Mouse (Mus musculus) C2C12 (cell line): Measurements from ENCODE around the gene Aox3. TPM values are rescaled to one million over a fixed set of nuclear protein-coding genes. Genes with fewer than 3 reads are reported as not detected.

Source experiments
- H3K27me3 ChIP-seq: one replicate; pipeline ENCODE4 v1.6.1; 2011; ENCODE audit not compliant: control insufficient read depth, insufficient read depth, insufficient read length
- H3K36me3 ChIP-seq: one replicate; pipeline ENCODE4 v1.6.1; 2011; ENCODE audit not compliant: control insufficient read depth, insufficient read depth
- H3K4me3 ChIP-seq: one replicate; pipeline ENCODE4 v1.5.1; 2011; ENCODE audit warnings: mild to moderate bottlenecking, control low read depth; ENCODE audit not compliant: poor library complexity, insufficient read depth, severe bottlenecking
- H3K79me2 ChIP-seq: one replicate; pipeline ENCODE4 v1.6.1; 2011; ENCODE audit not compliant: control insufficient read depth, insufficient read depth
- H3K79me3 ChIP-seq: one replicate; pipeline ENCODE4 v1.6.1; 2011; ENCODE audit warnings: low read depth, control low read depth
- H3ac ChIP-seq: one replicate; pipeline ENCODE3; 2011; ENCODE audit warnings: low read depth; ENCODE audit not compliant: control insufficient read depth, insufficient read length
- CEBPB ChIP-seq: IDR thresholded peaks from one replicate; pipeline ENCODE4 v1.6.1; 2011; ENCODE audit warnings: low read depth, mild to moderate bottlenecking, control low read depth, moderate library complexity
- CTCF ChIP-seq: IDR thresholded peaks from one replicate; pipeline ENCODE4 v1.5.1; 2011; ENCODE audit not compliant: control insufficient read depth, insufficient read depth, insufficient read length
- FOSL1 ChIP-seq: IDR thresholded peaks from one replicate; pipeline ENCODE4 v1.8.0; 2011; ENCODE audit warnings: mild to moderate bottlenecking, low read length; ENCODE audit not compliant: poor library complexity, insufficient read depth, severe bottlenecking
- MAX ChIP-seq: IDR thresholded peaks from one replicate; pipeline ENCODE4 v1.6.1; 2011; ENCODE audit warnings: mild to moderate bottlenecking, control low read depth
- MYOD1 ChIP-seq: IDR thresholded peaks from one replicate; pipeline ENCODE4 v1.6.1; 2011; ENCODE audit warnings: low read depth; ENCODE audit not compliant: control insufficient read depth, insufficient read length
- MYOG ChIP-seq: IDR thresholded peaks from one replicate; pipeline ENCODE4 v1.6.1; 2011; ENCODE audit not compliant: control insufficient read depth, insufficient read length; ENCODE audit errors: extremely low read depth
- USF1 ChIP-seq: IDR thresholded peaks from one replicate; pipeline ENCODE4 v1.6.1; 2011; ENCODE audit warnings: low read depth, mild to moderate bottlenecking, control low read depth, moderate library complexity
- polyA plus RNA-seq: library from polyadenylated mRNA; unstranded; fragments of >200 nt; fragmentation: generic; extraction: Trizol; gene quantifications from one replicate; pipeline ENCODE4 v1.2.1, GENCODE M21; 2012; ENCODE audit warnings: missing spikeins

The Aox3 gene
- polyA plus RNA-seq, 1 experiment: 0.01 TPM

DNA sequence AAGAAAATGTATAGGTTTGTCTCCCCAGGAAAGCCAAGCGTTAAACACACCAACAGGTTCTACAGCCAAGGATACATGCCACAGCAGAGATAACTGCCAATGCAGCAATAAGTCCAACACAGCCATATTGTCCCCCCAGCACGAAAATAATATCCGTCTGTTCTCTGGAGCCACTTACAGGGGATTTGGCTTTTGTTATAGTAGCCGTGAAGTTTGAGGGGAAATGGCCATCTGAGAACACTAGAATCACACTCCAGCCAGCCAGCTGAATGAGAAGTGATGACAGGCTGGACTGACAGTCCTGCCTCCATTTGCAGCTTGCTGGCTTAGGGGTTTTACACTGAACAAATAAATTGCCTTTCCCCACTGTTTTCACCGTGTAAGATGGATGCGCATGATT, 108.1 kb downstream of the Aox3 start:
- no peak overlapping the region for H3K4me3 ChIP-seq
- TF ChIP-seq MYOG (no peak), CTCF (no peak), CEBPB (no peak), USF1 (no peak), MYOD1 (no peak), MAX (no peak), FOSL1 (no peak)
- no peaks in the 10 kb centered on the region for H3K36me3 ChIP-seq
- no peaks in the 10 kb centered on the region for H3K79me2 ChIP-seq
- peaks cover 11% of the 10 kb centered on the region for H3K27me3 ChIP-seq
- no peaks in the 10 kb centered on the region for H3K79me3 ChIP-seq
- no peak overlapping the region for H3ac ChIP-seq

DNA sequence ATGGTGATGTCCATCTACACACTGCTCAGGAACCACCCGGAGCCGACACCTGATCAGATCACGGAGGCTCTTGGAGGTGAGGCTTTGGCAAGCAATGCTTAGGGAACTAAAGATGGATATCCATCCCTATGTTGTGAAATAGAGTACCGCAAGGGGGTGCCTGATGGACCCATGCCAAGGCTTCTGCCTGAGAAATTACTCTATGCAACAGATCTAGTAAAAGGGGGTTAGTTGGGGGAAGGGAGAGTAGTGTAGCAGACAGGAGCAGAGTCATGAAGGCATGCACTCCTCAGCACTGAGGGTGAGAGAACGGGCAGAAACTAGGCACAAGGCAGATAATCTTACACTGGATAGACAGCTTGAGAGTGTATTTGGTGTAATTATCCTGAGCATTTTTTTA, 108.9 kb downstream of the Aox3 start:
- TF ChIP-seq MYOD1 (no peak), FOSL1 (no peak), USF1 (no peak), CEBPB (no peak), CTCF (no peak), MAX (no peak), MYOG (no peak)
- Histone ChIP-seq H3K27me3 (peaks cover 11% of the 10 kb centered on the region), H3K36me3 (no peaks in the 10 kb centered on the region), H3K4me3 (no peak overlapping the region), H3ac (no peak overlapping the region), H3K79me2 (no peaks in the 10 kb centered on the region), H3K79me3 (no peaks in the 10 kb centered on the region)

DNA sequence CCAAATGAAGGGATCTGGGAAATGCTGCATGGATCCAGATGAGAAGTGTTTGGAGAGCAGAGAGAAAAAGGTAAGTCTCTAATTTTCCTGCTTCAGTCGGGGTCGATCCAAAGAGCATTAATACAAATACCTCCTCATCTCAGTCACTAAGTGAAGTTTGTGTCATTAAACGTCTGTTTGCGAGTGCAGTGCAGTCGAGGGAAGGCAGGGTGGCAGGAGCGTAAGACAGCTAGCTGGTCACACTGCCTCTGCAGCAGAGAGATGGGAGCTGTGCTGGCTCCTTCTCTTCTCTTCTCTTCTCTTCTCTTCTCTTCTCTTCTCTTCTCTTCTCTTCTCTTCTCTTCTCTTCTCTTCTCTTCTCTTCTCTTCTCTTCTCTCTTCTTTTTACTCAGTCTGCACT, 115.2 kb downstream of the Aox3 start:
- TF ChIP-seq MAX (no peak), USF1 (no peak), CEBPB (no peak), CTCF (no peak), FOSL1 (no peak), MYOG (no peak), MYOD1 (no peak)
- peaks cover 5% of the 10 kb centered on the region for H3K27me3 ChIP-seq
- no peaks in the 10 kb centered on the region for H3K79me3 ChIP-seq
- no peak overlapping the region for H3K4me3 ChIP-seq
- no peak overlapping the region for H3ac ChIP-seq
- H3K79me2 ChIP-seq: no peaks in the 10 kb centered on the region
- H3K36me3 ChIP-seq: no peaks in the 10 kb centered on the region

DNA sequence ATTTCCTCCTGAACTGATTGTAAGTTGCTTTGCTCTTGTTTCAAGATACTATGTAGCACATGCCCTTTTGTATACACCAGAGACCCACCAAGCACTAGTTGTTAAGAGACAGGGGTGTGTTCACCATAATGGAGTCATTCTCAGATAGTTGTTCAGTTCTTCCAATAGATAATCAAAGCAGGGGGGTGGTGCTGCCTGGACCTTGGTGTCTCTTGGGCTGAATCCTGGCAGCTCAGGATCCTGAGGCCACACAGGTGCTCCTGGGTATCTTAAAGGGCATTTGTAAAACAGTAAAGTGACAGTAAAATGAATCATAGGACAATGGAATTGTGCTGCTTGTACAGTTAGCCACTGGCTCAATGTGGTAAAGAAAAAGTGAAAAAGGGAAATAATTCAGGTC, 116.0 kb downstream of the Aox3 start:
- no peak overlapping the region for H3K4me3 ChIP-seq
- H3K36me3 ChIP-seq: no peaks in the 10 kb centered on the region
- H3ac ChIP-seq: no peak overlapping the region
- TF ChIP-seq MYOD1: no peak
- no peak for TF ChIP-seq FOSL1
- TF ChIP-seq MAX: no peak
- TF ChIP-seq MYOG: no peak
- TF ChIP-seq CEBPB: no peak
- no peak for TF ChIP-seq USF1
- TF ChIP-seq CTCF: no peak
- H3K79me3 ChIP-seq: no peaks in the 10 kb centered on the region
- H3K27me3 ChIP-seq: peaks cover 5% of the 10 kb centered on the region
- no peaks in the 10 kb centered on the region for H3K79me2 ChIP-seq

DNA sequence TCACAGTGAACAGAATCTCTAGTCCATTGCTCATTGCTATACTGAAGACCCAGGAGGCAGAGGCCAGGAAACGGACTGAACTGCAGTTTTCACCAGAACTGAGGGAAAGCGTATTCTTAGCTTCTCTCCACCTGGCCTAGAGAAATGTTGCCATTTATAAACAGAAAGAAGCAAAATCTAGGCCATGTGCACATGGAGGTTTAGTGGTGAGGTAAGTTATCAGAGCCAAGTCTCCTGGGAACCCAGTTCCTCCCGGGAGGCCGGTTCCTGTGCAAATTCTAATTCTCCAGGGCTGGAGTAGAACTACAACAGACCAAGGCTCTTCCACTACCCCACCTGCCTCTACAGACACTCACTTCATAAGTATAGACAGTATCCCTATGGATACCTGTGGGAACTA, 116.8 kb downstream of the Aox3 start:
- Histone ChIP-seq H3K79me2 (no peaks in the 10 kb centered on the region), H3K36me3 (no peaks in the 10 kb centered on the region), H3K4me3 (no peak overlapping the region), H3ac (no peak overlapping the region), H3K79me3 (no peaks in the 10 kb centered on the region), H3K27me3 (peaks cover 5% of the 10 kb centered on the region)
- no peak for TF ChIP-seq MYOG
- no peak for TF ChIP-seq FOSL1
- no peak for TF ChIP-seq USF1
- no peak for TF ChIP-seq MYOD1
- no peak for TF ChIP-seq CEBPB
- TF ChIP-seq CTCF: no peak
- TF ChIP-seq MAX: no peak

DNA sequence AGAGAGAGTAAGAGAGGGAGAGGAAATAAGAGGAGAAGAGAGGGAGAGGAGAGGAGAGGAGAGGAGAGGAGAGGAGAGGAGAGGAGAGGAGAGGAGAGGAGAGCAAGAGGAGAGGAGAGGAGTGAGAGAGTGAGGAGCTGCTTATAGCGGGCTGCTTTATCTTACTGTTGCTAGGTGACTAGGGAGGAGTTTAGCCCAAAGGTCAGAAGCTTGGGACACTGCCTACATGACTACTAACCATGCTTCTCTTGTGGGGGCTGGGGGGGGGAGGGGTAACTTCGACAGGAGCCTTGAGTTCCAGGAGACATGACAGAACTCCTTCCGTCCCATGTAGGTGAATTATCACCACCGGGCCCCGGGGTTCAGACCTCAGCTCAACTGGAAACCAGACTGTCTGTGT, 117.6 kb downstream of the Aox3 start:
- no peak for TF ChIP-seq CTCF
- TF ChIP-seq MYOD1: no peak
- Histone ChIP-seq H3K79me3 (no peaks in the 10 kb centered on the region), H3ac (no peak overlapping the region), H3K36me3 (no peaks in the 10 kb centered on the region), H3K79me2 (no peaks in the 10 kb centered on the region), H3K27me3 (peaks cover 5% of the 10 kb centered on the region), H3K4me3 (no peak overlapping the region)
